Mouse (Mus musculus) MEL (cell line): ENCODE results near the gene Pdia6. TPM values are rescaled to one million over a fixed set of nuclear protein-coding genes. Genes with fewer than 3 reads are reported as not detected.

ENCODE experiments used
- DNase-seq: peaks from one replicate; pipeline ENCODE4 v3.0.0; 2011; ENCODE audit warnings: low read depth, low spot score
- H3K27ac ChIP-seq: 2 replicates; pipeline ENCODE4 v1.5.1; 2012; ENCODE audit warnings: low read depth, mild to moderate bottlenecking, control low read depth, low read length, moderate library complexity; ENCODE audit not compliant: control insufficient read depth
- H3K27me3 ChIP-seq, 2 experiments: fragments of 150-350 bp in 1 of 2; sonication (generic) in 1 of 2; 2 replicates each; pipeline ENCODE4 v1.6.1; 2012; ENCODE audit warnings: low read length in 2 of 2, mild to moderate bottlenecking in 2 of 2, improper control_type of control experiment in 1 of 2, moderate library complexity in 1 of 2; ENCODE audit not compliant: insufficient read depth in 2 of 2, control insufficient read depth in 1 of 2
- H3K36me3 ChIP-seq, 2 experiments: 2 replicates each; pipeline ENCODE4 v1.6.1; 2012 to 2014; ENCODE audit warnings: low read length in 2 of 2, improper control_type of control experiment in 1 of 2, inconsistent platforms in 1 of 2, mild to moderate bottlenecking in 1 of 2; ENCODE audit not compliant: insufficient read depth in 2 of 2, control insufficient read depth in 1 of 2
- H3K4me1 ChIP-seq, 2 experiments: fragments of 150-350 bp in 1 of 2; sonication (generic) in 1 of 2; 2 replicates each; pipeline ENCODE4 v1.6.1; 2012; ENCODE audit warnings: low read length in 2 of 2, improper control_type of control experiment in 1 of 2, mild to moderate bottlenecking in 1 of 2; ENCODE audit not compliant: insufficient read depth in 2 of 2, control insufficient read depth in 1 of 2
- H3K4me3 ChIP-seq, 2 experiments: fragments of 150-350 bp in 1 of 2; sonication (generic) in 1 of 2; 2 replicates each; pipeline ENCODE4 v1.5.1; 2012; ENCODE audit warnings: low read depth in 2 of 2, low read length in 2 of 2, mild to moderate bottlenecking in 2 of 2, moderate library complexity in 2 of 2, control low read depth in 1 of 2, improper control_type of control experiment in 1 of 2; ENCODE audit not compliant: control insufficient read depth in 1 of 2, insufficient read depth in 1 of 2
- H3K79me2 ChIP-seq: 2 replicates; pipeline ENCODE4 v1.6.1; 2012; ENCODE audit warnings: mild to moderate bottlenecking, low read length, moderate library complexity; ENCODE audit not compliant: control insufficient read depth, poor library complexity, insufficient read depth
- H3K9ac ChIP-seq: 2 replicates; pipeline ENCODE4 v1.6.1; 2012; ENCODE audit warnings: low read depth, mild to moderate bottlenecking, control low read depth, low read length, moderate library complexity; ENCODE audit not compliant: control insufficient read depth, poor library complexity, severe bottlenecking
- H3K9me3 ChIP-seq: fragments of 150-350 bp; sonication (generic); replicated peaks from 2 replicates; pipeline ENCODE4 v1.6.1; 2012; ENCODE audit warnings: mild to moderate bottlenecking, low read length, improper control_type of control experiment, moderate library complexity; ENCODE audit not compliant: insufficient read depth
- CTCF ChIP-seq, 3 experiments: IDR thresholded peaks in 2 of 3; conservative IDR thresholded peaks in 1 of 3; 2 replicates each; pipeline ENCODE4 v1.5.1; 2011 to 2012; ENCODE audit warnings: low read length in 3 of 3, low read depth in 2 of 3, mild to moderate bottlenecking in 2 of 3, improper control_type of control experiment in 1 of 3, inconsistent platforms in 1 of 3, mixed read lengths in 1 of 3, moderate library complexity in 1 of 3; ENCODE audit not compliant: control insufficient read depth in 1 of 3, insufficient read depth in 1 of 3, poor library complexity in 1 of 3, severe bottlenecking in 1 of 3
- ETS1 ChIP-seq: IDR thresholded peaks from 2 replicates; pipeline ENCODE4 v1.6.1; 2012; ENCODE audit warnings: low read depth, mild to moderate bottlenecking, inconsistent platforms, low read length, improper control_type of control experiment, moderate library complexity
- HCFC1 ChIP-seq: IDR thresholded peaks from 2 replicates; pipeline ENCODE4 v1.6.1; 2012; ENCODE audit warnings: low read depth, mild to moderate bottlenecking, inconsistent platforms, low read length, improper control_type of control experiment, moderate library complexity
- JUND ChIP-seq: IDR thresholded peaks from 2 replicates; pipeline ENCODE4 v1.6.1; 2011; ENCODE audit warnings: low read depth, mild to moderate bottlenecking, improper control_type of control experiment, low read length
- MAFK ChIP-seq: IDR thresholded peaks from 2 replicates; pipeline ENCODE4 v1.6.1; 2011; ENCODE audit warnings: low read depth, mild to moderate bottlenecking, low read length, improper control_type of control experiment, borderline replicate concordance
- MAX ChIP-seq: IDR thresholded peaks from 2 replicates; pipeline ENCODE4 v1.6.1; 2011; ENCODE audit warnings: low read length, improper control_type of control experiment
- MAZ ChIP-seq: IDR thresholded peaks from 2 replicates; pipeline ENCODE4 v1.6.1; 2012; ENCODE audit warnings: low read depth, mild to moderate bottlenecking, inconsistent platforms, low read length, improper control_type of control experiment
- MXI1 ChIP-seq: IDR thresholded peaks from 2 replicates; pipeline ENCODE4 v1.6.1; 2011; ENCODE audit warnings: mild to moderate bottlenecking, low read depth, low read length, improper control_type of control experiment
- RCOR1 ChIP-seq: IDR thresholded peaks from 2 replicates; pipeline ENCODE4 v1.6.1; 2012; ENCODE audit warnings: low read depth, mild to moderate bottlenecking, inconsistent platforms, low read length, improper control_type of control experiment
- SIN3A ChIP-seq: IDR thresholded peaks from 2 replicates; pipeline ENCODE4 v1.6.1; 2012; ENCODE audit warnings: low read length, improper control_type of control experiment, inconsistent platforms
- USF1 ChIP-seq: IDR thresholded peaks from 2 replicates; pipeline ENCODE4 v1.6.1; 2014; ENCODE audit warnings: low read depth, mild to moderate bottlenecking, inconsistent platforms, low read length, improper control_type of control experiment, moderate library complexity
- USF2 ChIP-seq, 2 experiments: IDR thresholded peaks; 2 replicates each; pipeline ENCODE4 v1.6.1; 2011 to 2012; ENCODE audit warnings: improper control_type of control experiment in 2 of 2, low read length in 2 of 2, borderline replicate concordance in 1 of 2, inconsistent platforms in 1 of 2, low read depth in 1 of 2, mild to moderate bottlenecking in 1 of 2; ENCODE audit not compliant: insufficient read depth in 1 of 2
- polyA plus RNA-seq, 2 experiments: library from polyadenylated mRNA; stranded (reverse) in 1 of 2; unstranded in 1 of 2; fragments of >175 nt in 1 of 2; fragments of >200 nt in 1 of 2; gene quantifications; 2 replicates each; pipeline versions ENCODE4 v1.2.1 to v1.2.4; 2012; ENCODE audit warnings: low replicate concordance in 2 of 2, low read depth in 1 of 2; ENCODE audit not compliant: insufficient read length in 2 of 2, insufficient read depth in 1 of 2, missing spikeins in 1 of 2
- total RNA-seq: library from RNA; depleted of rRNA; stranded (reverse); fragments of 300-350 nt; gene quantifications from 2 replicates; pipeline ENCODE4 v1.2.3, GENCODE M21; 2012

The Pdia6 gene
- total and polyA plus RNA-seq, 3 experiments = 321 to 373 TPM; not detected in 1

- Histone ChIP-seq H3K36me3 (no peaks in the 10 kb centered on the region), H3K4me3 (no peak overlapping the region), H3K9ac (no peak overlapping the region), H3K4me1 (no peaks in the 10 kb centered on the region)
- TF ChIP-seq USF1 = no peak
- TF ChIP-seq CTCF (IDR thresholded peaks at IDR 0.05 in 2 of 3, conservative IDR thresholded peaks at IDR 0.05 in 1 of 3; ENCODE audit: control insufficient read depth in 1 of 3, insufficient read depth in 1 of 3, low read depth in 2 of 3, low read length in 3 of 3, poor library complexity in 1 of 3, severe bottlenecking in 1 of 3) = no peak
- TF ChIP-seq, all 39 proteins: peak for 0
- no peak for DNase-seq
- Histone ChIP-seq H3K79me2 (no peaks in the 10 kb centered on the region), H3K27me3 (no peaks in the 10 kb centered on the region; a peak in 2 of 4 replicates), H3K9me3 (no peaks in the 10 kb centered on the region), H3K27ac (no peak overlapping the region)
Observed at GRCm38 (mm10) chr12:17299902-17300301, 33.6 kb downstream of the Pdia6 start.

DNA sequence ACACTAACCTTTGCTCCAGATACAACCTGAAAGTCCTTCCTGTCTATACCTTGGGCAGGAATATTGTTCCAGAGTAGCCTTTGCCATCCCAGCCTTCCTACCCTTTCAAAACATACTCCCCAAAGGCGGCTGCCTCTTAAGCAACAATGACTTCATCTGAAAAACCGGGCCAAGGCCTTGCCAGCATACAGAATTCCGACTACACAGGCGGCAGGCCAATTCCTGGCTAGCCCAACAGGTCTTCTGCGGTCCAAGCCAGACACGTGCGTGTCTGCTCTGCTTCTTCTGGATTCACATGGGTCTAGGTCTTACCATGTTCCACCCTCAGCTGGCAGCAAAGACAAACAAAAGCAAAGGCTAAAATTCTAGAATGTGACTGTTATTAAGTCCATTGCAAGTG lies 39.1 kb downstream of the Pdia6 start:
- Histone ChIP-seq H3K4me1 (0 out of 4 replicates have a peak, but pooled peaks cover 0 to 3% of the 10 kb centered on the region in 2 experiments), H3K9ac (no peak overlapping the region), H3K27me3 (no peaks in the 10 kb centered on the region), H3K79me2 (no peaks in the 10 kb centered on the region), H3K4me3 (no peak overlapping the region), H3K9me3 (no peaks in the 10 kb centered on the region), H3K27ac (no peak overlapping the region), H3K36me3 (no peaks in the 10 kb centered on the region)
- no peak for DNase-seq
- TF ChIP-seq HCFC1 (no peak), MAFK (no peak), USF1 (no peak), MAZ (no peak), ETS1 (no peak), JUND (no peak)

DNA sequence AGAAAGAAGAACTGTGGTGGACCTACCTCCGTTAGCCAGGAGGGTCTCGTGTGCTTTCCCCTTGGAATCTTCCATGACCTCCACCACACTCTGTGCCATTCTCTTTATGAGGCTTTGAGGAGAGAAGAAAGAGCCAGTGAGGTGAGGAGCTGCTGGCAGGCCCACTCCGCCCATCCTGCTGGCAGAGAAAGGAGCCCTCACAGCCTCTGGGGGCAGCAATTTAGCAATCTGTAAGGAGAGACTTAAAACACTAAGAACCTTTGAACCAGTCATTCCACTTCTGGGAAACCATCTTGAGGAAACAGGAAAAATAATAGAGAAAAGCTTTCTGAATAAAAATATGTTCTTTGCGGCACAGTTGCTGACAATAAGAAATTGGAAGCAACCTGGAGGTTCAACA lies 41.9 kb downstream of the Pdia6 start:
- H3K27ac ChIP-seq = no peak overlapping the region
- 0 out of 4 replicates have a peak, but pooled peaks cover 0 to 3% of the 10 kb centered on the region in 2 experiments for H3K4me1 ChIP-seq
- no peaks in the 10 kb centered on the region for H3K79me2 ChIP-seq
- no peaks in the 10 kb centered on the region for H3K9me3 ChIP-seq
- no peak for TF ChIP-seq SIN3A
- TF ChIP-seq MXI1 = no peak
- no peak for TF ChIP-seq MAX
- TF ChIP-seq RCOR1 = no peak
- no peak for TF ChIP-seq USF2 (IDR thresholded peaks at IDR 0.05; ENCODE audit: borderline replicate concordance in 1 of 2, insufficient read depth in 1 of 2, low read depth in 1 of 2, low read length in 2 of 2)
- H3K9ac ChIP-seq = no peak overlapping the region
- H3K36me3 ChIP-seq = no peaks in the 10 kb centered on the region
- H3K4me3 ChIP-seq = no peak overlapping the region
- no peaks in the 10 kb centered on the region for H3K27me3 ChIP-seq
- DNase-seq = no peak
